Mouse (Mus musculus): ENCODE results near the gene Apol7a.
"Not testable (repeated sequence)": the region's sequence is repeated elsewhere in the genome, so short reads cannot be mapped to it uniquely, and the experiment has no call there.

GRCm38 (mm10) chr15:77406370-77406769, 7.5 kb upstream of the Apol7a start:
- not testable (repeated sequence) for TF ChIP-seq CTCF (IDR thresholded peaks at IDR 0.05; ENCODE audit: borderline replicate concordance, extremely low read depth, insufficient read depth, insufficient read length); POLR2A (IDR thresholded peaks at IDR 0.05; ENCODE audit: borderline replicate concordance, extremely low read depth, insufficient read depth, insufficient read length, poor library complexity, severe bottlenecking)

All from brain, embryonic 14.5 days (tissue).